Mouse (Mus musculus) gastrocnemius, postnatal 25 days (tissue): ENCODE data around the gene Nt5c1a. TPM values are rescaled to one million over a fixed set of nuclear protein-coding genes. Genes with fewer than 3 reads are reported as not detected.

ENCODE experiments used
- DNase-seq: peaks from one replicate; pipeline ENCODE4 v3.0.0; 2022
- total RNA-seq, 2 experiments: library from RNA; stranded (reverse); gene quantifications; 1 replicate in 1 of 2; 2 replicates in 1 of 2; pipeline ENCODE4 v1.2.3; 2021

The Nt5c1a gene
- total RNA-seq, 2 experiments from 2014 or later: 19.6 to 32.5 TPM

- DNase-seq: no peak
These were observed 10.1 kb downstream of the Nt5c1a start for GRCm38 (mm10) chr4:123211453-123211852.

- DNase-seq: no peak
These were observed 11.0 kb downstream of the Nt5c1a start for GRCm38 (mm10) chr4:123212330-123212729.

- no peak for DNase-seq
These were observed 12.7 kb downstream of the Nt5c1a start for GRCm38 (mm10) chr4:123213975-123214374.

- DNase-seq: no peak
These were observed 14.1 kb downstream of the Nt5c1a start for GRCm38 (mm10) chr4:123215367-123215766.

- DNase-seq: no peak
These were observed 15.5 kb downstream of the Nt5c1a start for GRCm38 (mm10) chr4:123216782-123217181.

GRCm38 (mm10) chr4:123219720-123220357 is 18.5 kb downstream of the Nt5c1a start:
- peak; percentile 22 for DNase-seq

- DNase-seq: no peak
These were observed 19.3 kb downstream of the Nt5c1a start for GRCm38 (mm10) chr4:123220637-123221036.

- no peak for DNase-seq
These were observed 22.0 kb downstream of the Nt5c1a start for GRCm38 (mm10) chr4:123223309-123223708.

- peak; percentile 81 for DNase-seq
These were observed 24.6 kb downstream of the Nt5c1a start for GRCm38 (mm10) chr4:123225718-123226403.

- DNase-seq: peak; percentile 79
These were observed 26.4 kb downstream of the Nt5c1a start for GRCm38 (mm10) chr4:123227707-123228106.

- peak; percentile 80 for DNase-seq
These were observed 27.0 kb downstream of the Nt5c1a start for GRCm38 (mm10) chr4:123228270-123228669.

- DNase-seq: peak; percentile 66
These were observed 27.9 kb downstream of the Nt5c1a start for GRCm38 (mm10) chr4:123229166-123229565.

- DNase-seq: no peak
These were observed 31.5 kb downstream of the Nt5c1a start for GRCm38 (mm10) chr4:123232841-123233240.

GRCm38 (mm10) chr4:123233492-123234084 is 32.3 kb downstream of the Nt5c1a start, which contains the start of gene Heyl:
TSS of gene Heyl (plus strand) at chr4:123233556.
- DNase-seq: peak; percentile 77

- DNase-seq: no peak
These were observed 34.6 kb downstream of the Nt5c1a start for GRCm38 (mm10) chr4:123235835-123236430.

GRCm38 (mm10) chr4:123236431-123237031 is 35.2 kb downstream of the Nt5c1a start:
- DNase-seq: no peak

- peak; percentile 62 for DNase-seq
These were observed 36.3 kb downstream of the Nt5c1a start for GRCm38 (mm10) chr4:123237386-123238266.

- peak; percentile 89 for DNase-seq
These were observed 38.3 kb downstream of the Nt5c1a start for GRCm38 (mm10) chr4:123239361-123240203.

GRCm38 (mm10) chr4:123246221-123246620 is 44.9 kb downstream of the Nt5c1a start:
- no peak for DNase-seq

- no peak for DNase-seq
These were observed 45.3 kb downstream of the Nt5c1a start for GRCm38 (mm10) chr4:123246651-123247050.
